Mouse (Mus musculus) heart, embryonic 15.5 days (tissue): Measurements from ENCODE around the gene Apba3. TPM values are rescaled to one million over a fixed set of nuclear protein-coding genes. Genes with fewer than 3 reads are reported as not detected.

ENCODE experiments used
- ATAC-seq: fragments of 200-750 bp; cut with Nextera tagmentation; replicated peaks from 2 replicates; pipeline ENCODE4 v1.8.0; 2017; ENCODE audit warnings: low read depth, moderate TSS enrichment; ENCODE audit not compliant: insufficient number of reproducible peaks, insufficient read depth, low FRiP score
- H3K27ac ChIP-seq: fragments of 300-500 bp; sonication (generic); 2 replicates; pipeline ENCODE4 v1.5.1; 2015; ENCODE audit warnings: mild to moderate bottlenecking, inconsistent platforms
- H3K27me3 ChIP-seq: fragments of 300-500 bp; sonication (generic); 2 replicates; pipeline ENCODE4 v1.6.1; 2015; ENCODE audit warnings: inconsistent platforms
- H3K36me3 ChIP-seq: fragments of 300-500 bp; sonication (generic); 2 replicates; pipeline ENCODE4 v1.6.1; 2015; ENCODE audit warnings: mild to moderate bottlenecking, inconsistent platforms
- H3K4me1 ChIP-seq: fragments of 300-500 bp; sonication (generic); replicated peaks from 2 replicates; pipeline ENCODE4 v1.6.1; 2015; ENCODE audit warnings: inconsistent platforms
- H3K4me2 ChIP-seq: fragments of 300-500 bp; sonication (generic); 2 replicates; pipeline ENCODE4 v1.6.1; 2015; ENCODE audit warnings: inconsistent platforms, mild to moderate bottlenecking, moderate library complexity
- H3K4me3 ChIP-seq: fragments of 300-500 bp; sonication (generic); 2 replicates; pipeline ENCODE4 v1.5.1; 2015; ENCODE audit warnings: mild to moderate bottlenecking, inconsistent platforms
- H3K9ac ChIP-seq: fragments of 300-500 bp; sonication (generic); 2 replicates; pipeline ENCODE4 v1.6.1; 2015; ENCODE audit warnings: mild to moderate bottlenecking, inconsistent platforms
- H3K9me3 ChIP-seq: fragments of 300-500 bp; sonication (generic); replicated peaks from 2 replicates; pipeline ENCODE4 v1.6.1; 2016; ENCODE audit warnings: inconsistent platforms
- WGBS: fragments of 180-500 bp; shearing (Covaris S2); methylation state at CpG from one replicate; pipeline ENCODE4 v1.1.7; 2015; ENCODE audit warnings: mixed read lengths; 5-methylcytosine and 5-hydroxymethylcytosine counted together
- polyA plus RNA-seq: library from polyadenylated mRNA; unstranded; fragments of >200 nt; fragmentation: Nextera tagmentation; extraction: Ambion mirVana; gene quantifications from 2 replicates; pipeline ENCODE4 v1.2.1, GENCODE M21; 2015

The Apba3 gene
- polyA plus RNA-seq, 1 experiment from 2014 or later, result 42.3 TPM

- peaks cover 18% of the 10 kb centered on the region for H3K4me1 ChIP-seq
- ATAC-seq, result no peak
- peaks cover 64% of the 10 kb centered on the region for H3K27me3 ChIP-seq
Measured at GRCm38 (mm10) chr10:81284189-81284588, 17.4 kb downstream of the Apba3 start.

DNA sequence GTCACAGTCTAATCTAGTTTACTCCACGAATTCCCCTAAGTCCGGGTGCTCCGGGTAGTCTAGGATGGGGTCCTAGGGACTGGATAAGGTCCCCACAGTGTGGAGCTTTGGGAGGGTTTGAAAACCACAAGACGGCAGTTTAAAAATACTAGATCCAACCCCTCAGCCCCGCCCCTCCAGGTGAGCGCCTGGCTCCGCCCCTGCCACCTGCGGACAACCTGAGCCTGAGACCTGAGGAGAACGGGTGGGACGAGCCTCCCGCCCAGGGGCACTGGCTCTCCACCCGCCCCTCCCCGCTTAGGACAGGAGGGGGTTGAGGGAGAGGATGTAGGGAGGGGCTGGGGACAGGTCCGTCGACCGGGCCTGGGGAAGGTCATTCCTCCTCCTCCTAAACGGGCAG is 18.0 kb downstream of the Apba3 start:
- H3K4me1 ChIP-seq, result peaks cover 16% of the 10 kb centered on the region
- no peaks in the 10 kb centered on the region for H3K36me3 ChIP-seq
- no peak overlapping the region for H3K9ac ChIP-seq
- H3K4me2 ChIP-seq, result peak overlapping the region; percentile 89
- 8% methylated on average over 17 of the region's 17 CpGs for WGBS
- no peaks in the 10 kb centered on the region for H3K9me3 ChIP-seq
- no peak; the same call in 1 of the 2 replicates for ATAC-seq
- peak overlapping the region; percentile 55; the same call in 1 of the 2 replicates for H3K4me3 ChIP-seq
- no peak overlapping the region for H3K27ac ChIP-seq
- peaks cover 65% of the 10 kb centered on the region for H3K27me3 ChIP-seq

More at GRCm38 (mm10) chr10:81284189-81284588, 17.4 kb downstream of the Apba3 start:
- Histone ChIP-seq H3K4me3 (no peak overlapping the region), H3K4me2 (no peak overlapping the region), H3K9ac (no peak overlapping the region), H3K36me3 (no peaks in the 10 kb centered on the region), H3K27ac (no peak overlapping the region), H3K9me3 (no peaks in the 10 kb centered on the region)
- 50% methylated on average over 6 of the region's 6 CpGs for WGBS

GRCm38 (mm10) chr10:81285694-81286450 is 19.1 kb downstream of the Apba3 start:
- Histone ChIP-seq H3K27ac (no peak overlapping the region), H3K36me3 (no peaks in the 10 kb centered on the region), H3K4me1 (peaks cover 21% of the 10 kb centered on the region), H3K9me3 (no peaks in the 10 kb centered on the region), H3K4me2 (peak overlapping the region; percentile 89), H3K9ac (peak overlapping the region; percentile 51), H3K27me3 (peaks cover 65% of the 10 kb centered on the region), H3K4me3 (peak overlapping the region; percentile 55)
- ATAC-seq, result peak; percentile 63
- 2% methylated on average over 54 of the region's 54 CpGs for WGBS

- no peak for ATAC-seq
- Histone ChIP-seq H3K36me3 (no peaks in the 10 kb centered on the region), H3K4me1 (peaks cover 27% of the 10 kb centered on the region), H3K27me3 (peaks cover 64% of the 10 kb centered on the region), H3K27ac (no peak overlapping the region), H3K4me3 (no peak overlapping the region), H3K4me2 (no peak overlapping the region), H3K9ac (no peak overlapping the region), H3K9me3 (no peaks in the 10 kb centered on the region)
- WGBS, result 38% methylated on average over 6 of the region's 6 CpGs
Measured at GRCm38 (mm10) chr10:81286586-81286985, 19.8 kb downstream of the Apba3 start.

- H3K27me3 ChIP-seq, result peaks cover 57% of the 10 kb centered on the region
- no peak for ATAC-seq
- WGBS, result 57% methylated on average over 8 of the region's 8 CpGs
- no peaks in the 10 kb centered on the region for H3K36me3 ChIP-seq
- H3K9me3 ChIP-seq, result no peaks in the 10 kb centered on the region
- peaks cover 28% of the 10 kb centered on the region for H3K4me1 ChIP-seq
- no peak overlapping the region for H3K9ac ChIP-seq
- no peak overlapping the region for H3K27ac ChIP-seq
- H3K4me2 ChIP-seq, result no peak overlapping the region
- H3K4me3 ChIP-seq, result no peak overlapping the region
Measured at GRCm38 (mm10) chr10:81287513-81288157, 20.9 kb downstream of the Apba3 start.

- Histone ChIP-seq H3K36me3 (no peaks in the 10 kb centered on the region), H3K4me3 (no peak overlapping the region), H3K4me2 (no peak overlapping the region), H3K9me3 (no peaks in the 10 kb centered on the region), H3K27ac (no peak overlapping the region), H3K4me1 (peaks cover 32% of the 10 kb centered on the region), H3K9ac (no peak overlapping the region), H3K27me3 (peaks cover 47% of the 10 kb centered on the region)
- WGBS, result 30% methylated on average over 6 of the region's 6 CpGs
- no peak for ATAC-seq
Measured at GRCm38 (mm10) chr10:81288601-81289000, 21.8 kb downstream of the Apba3 start.

DNA sequence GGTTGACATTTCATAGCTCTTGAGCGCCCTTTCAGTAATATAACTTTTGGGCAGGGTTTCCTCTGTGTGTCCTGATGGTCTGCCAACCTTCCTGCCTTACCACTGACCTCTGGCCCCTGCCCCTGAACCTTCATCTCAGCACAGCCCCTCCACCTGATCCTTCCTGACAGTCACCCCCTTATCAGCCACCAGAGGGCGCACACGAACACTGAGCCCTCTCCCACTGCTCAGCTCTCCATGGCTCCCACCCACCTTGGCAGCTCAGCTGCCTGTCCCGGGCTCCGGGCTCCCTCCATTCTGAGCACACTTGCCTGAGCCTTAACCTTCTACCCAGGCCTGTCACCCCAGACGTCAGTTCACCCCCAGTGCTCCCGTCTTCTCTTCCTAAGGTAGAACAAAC is 22.5 kb downstream of the Apba3 start:
- no peaks in the 10 kb centered on the region for H3K9me3 ChIP-seq
- H3K4me2 ChIP-seq, result no peak overlapping the region
- no peak overlapping the region for H3K4me3 ChIP-seq
- ATAC-seq, result no peak
- WGBS, result 2% methylated on average over 7 of the region's 7 CpGs
- no peak overlapping the region for H3K9ac ChIP-seq
- H3K36me3 ChIP-seq, result no peaks in the 10 kb centered on the region
- H3K27ac ChIP-seq, result no peak overlapping the region
- H3K27me3 ChIP-seq, result peaks cover 40% of the 10 kb centered on the region
- peaks cover 39% of the 10 kb centered on the region for H3K4me1 ChIP-seq

DNA sequence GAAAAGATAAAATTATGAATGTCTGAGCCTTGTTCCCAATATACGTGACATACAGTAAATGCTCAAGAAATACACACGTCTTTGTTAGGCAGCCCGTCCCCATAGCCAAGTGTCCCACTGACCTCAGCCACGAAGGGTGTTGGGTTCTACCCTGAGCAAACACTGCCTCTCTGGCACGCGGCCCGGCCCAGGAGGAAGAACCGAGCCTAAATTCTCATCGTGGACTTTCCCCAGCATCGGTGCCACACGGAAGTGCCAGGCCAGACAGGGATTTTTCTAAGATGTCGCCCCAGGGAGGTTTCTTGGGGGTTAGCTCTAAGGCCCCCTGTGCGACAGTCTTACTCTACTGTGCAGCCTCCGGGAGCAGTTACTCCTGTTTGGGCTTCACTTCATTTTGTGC is 23.1 kb downstream of the Apba3 start:
- Histone ChIP-seq H3K9ac (no peak overlapping the region), H3K27me3 (peaks cover 35% of the 10 kb centered on the region), H3K9me3 (no peaks in the 10 kb centered on the region), H3K27ac (no peak overlapping the region), H3K4me1 (peaks cover 43% of the 10 kb centered on the region), H3K4me3 (no peak overlapping the region), H3K4me2 (no peak overlapping the region), H3K36me3 (no peaks in the 10 kb centered on the region)
- ATAC-seq, result no peak
- 58% methylated on average over 14 of the region's 14 CpGs for WGBS

- H3K27ac ChIP-seq, result peak overlapping the region; percentile 7; the same call in 1 of the 2 replicates
- ATAC-seq, result no peak
- H3K9ac ChIP-seq, result no peak overlapping the region
- peak overlapping the region; percentile 7; the same call in 1 of the 2 replicates for H3K4me3 ChIP-seq
- peaks cover 46% of the 10 kb centered on the region for H3K4me1 ChIP-seq
- WGBS, result 24% methylated on average over 24 of the region's 24 CpGs
- no peaks in the 10 kb centered on the region for H3K9me3 ChIP-seq
- peaks cover 29% of the 10 kb centered on the region for H3K27me3 ChIP-seq
- peak overlapping the region; percentile 19; the same call in 1 of the 2 replicates for H3K4me2 ChIP-seq
- no peaks in the 10 kb centered on the region for H3K36me3 ChIP-seq
Measured at GRCm38 (mm10) chr10:81290698-81291460, 24.1 kb downstream of the Apba3 start.

DNA sequence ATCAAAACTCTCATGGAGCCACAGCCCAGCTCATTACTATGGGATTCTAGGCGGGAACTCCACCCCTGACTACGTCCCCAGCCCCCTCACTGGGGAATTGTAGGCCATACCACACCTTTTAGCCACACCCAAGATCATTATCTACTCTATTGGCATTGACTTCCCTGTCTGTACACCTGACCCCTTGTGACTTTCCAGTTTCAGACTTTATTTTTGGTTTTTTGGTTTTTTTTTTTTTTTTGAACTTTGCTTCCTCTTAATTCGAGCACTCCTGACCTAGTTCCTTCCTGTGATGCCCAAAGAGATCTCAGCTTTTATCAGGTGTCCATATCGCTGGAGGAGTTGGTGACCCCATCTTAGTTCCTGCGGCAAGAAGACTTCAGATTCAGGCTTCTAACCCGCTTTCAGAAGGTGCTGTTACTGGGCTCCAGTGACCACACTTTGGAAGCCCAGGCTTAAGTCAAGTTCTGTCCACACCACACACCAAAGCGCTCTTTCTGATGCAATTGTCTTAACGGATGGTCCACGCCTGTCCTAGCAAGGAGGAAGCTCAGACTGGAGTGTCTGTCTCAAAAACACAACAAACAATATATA is 24.8 kb downstream of the Apba3 start, which contains the start of gene Tjp3:
Gene Tjp3 (minus strand): TSS at position 71 of the 594 bp plus-strand sequence.
- H3K9me3 ChIP-seq, result no peaks in the 10 kb centered on the region
- H3K4me3 ChIP-seq, result peak within 1 kb of the TSS; percentile 71; the same call in 1 of the 2 replicates
- peak within 1 kb of the TSS; percentile 7; the same call in 1 of the 2 replicates for H3K27ac ChIP-seq
- H3K4me2 ChIP-seq, result peak within 1 kb of the TSS; percentile 19; the same call in 1 of the 2 replicates
- no peaks in the 10 kb centered on the region for H3K36me3 ChIP-seq
- WGBS, result 61% methylated on average over 9 of the region's 9 CpGs
- peaks cover 43% of the 10 kb centered on the region for H3K4me1 ChIP-seq
- no peak within 1 kb of the TSS for H3K9ac ChIP-seq
- peaks cover 29% of the 10 kb centered on the region for H3K27me3 ChIP-seq
- no peak for ATAC-seq
